Comparison of ENCODE assay signal across 19 mouse cellular contexts in the genomic region with DNA sequence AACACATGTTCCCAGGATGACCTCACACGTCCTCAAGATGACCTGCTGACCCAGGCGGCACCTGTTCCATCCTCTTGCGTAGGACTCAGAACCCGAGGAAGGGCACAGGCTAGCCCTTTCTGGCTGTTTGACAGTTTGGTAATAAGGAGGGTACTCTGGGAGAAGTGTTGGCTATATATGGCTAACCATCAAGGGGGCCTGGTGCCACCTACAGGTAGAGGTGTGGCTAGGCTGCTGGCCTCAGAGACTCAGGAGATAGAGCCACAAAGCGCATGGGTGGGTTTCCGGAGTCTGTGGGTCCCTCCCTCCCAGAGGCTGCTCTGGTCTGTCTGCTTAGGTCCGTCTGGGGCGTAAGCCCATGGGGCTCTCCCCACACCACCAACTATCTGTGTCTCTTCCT. TPM values are rescaled to one million over a fixed set of nuclear protein-coding genes. Genes with fewer than 3 reads are reported as not detected.
DNase-seq lines count a peak whose midpoint lies in the region; ATAC-seq and TF ChIP-seq lines count a peak whose summit lies in the region.
"Had no signal": no experiment of that assay in that cellular context is flagged by ENCODE, and none has a peak within 500 bp of the region (broad histone marks: within the 10 kb centered on the region; RNA-seq: fewer than 3 reads in every experiment).

No protein-coding gene starts in this region.

- TF ChIP-seq POLR2A in thymus, adult 2 months (IDR thresholded peaks at IDR 0.05; ENCODE audit: control insufficient read depth, extremely low read depth, insufficient read depth, low read length, poor library complexity): no peak

- TF ChIP-seq CTCF in kidney, postnatal 0 days (IDR thresholded peaks at IDR 0.05; ENCODE audit: low read depth): peak; percentile 53
- TF ChIP-seq CTCF in thymus, adult 2 months (IDR thresholded peaks at IDR 0.05; ENCODE audit: borderline replicate concordance, control insufficient read depth, extremely low read depth, insufficient read depth, low read length, poor library complexity): no peak

- H3K4me2 ChIP-seq in kidney, postnatal 0 days (ENCODE audit: low read length): no peak overlapping the region
- H3K4me2 ChIP-seq in embryonic facial prominence, embryonic 13.5 days: no peak overlapping the region
- H3K4me2 ChIP-seq in forebrain, embryonic 14.5 days (ENCODE audit: low read length): no peak overlapping the region
- H3K4me2 ChIP-seq: hindbrain, embryonic 14.5 days; limb, embryonic 12.5 days; neural tube, embryonic 12.5 days had no signal

- H3K27me3 ChIP-seq in kidney, postnatal 0 days (ENCODE audit: insufficient read depth, low read length): no peaks in the 10 kb centered on the region
- H3K27me3 ChIP-seq in thymus, adult 2 months (ENCODE audit: control insufficient read depth, insufficient read depth, low read length): no peaks in the 10 kb centered on the region
- no peaks in the 10 kb centered on the region for H3K27me3 ChIP-seq in embryonic facial prominence, embryonic 13.5 days
- no peaks in the 10 kb centered on the region for H3K27me3 ChIP-seq in forebrain, embryonic 14.5 days (replicated peaks; ENCODE audit: control insufficient read depth, insufficient read depth, low read length)
- H3K27me3 ChIP-seq: neural tube, embryonic 12.5 days had no signal

- peaks cover 58% of the 10 kb centered on the region for H3K4me1 ChIP-seq in kidney, postnatal 0 days (replicated peaks; ENCODE audit: insufficient read depth, low read length)
- peaks cover 34% of the 10 kb centered on the region for H3K4me1 ChIP-seq in thymus, adult 2 months (replicated peaks; ENCODE audit: control insufficient read depth, insufficient read depth, low read length)
- H3K4me1 ChIP-seq in embryonic facial prominence, embryonic 13.5 days: peaks cover 84% of the 10 kb centered on the region
- H3K4me1 ChIP-seq in forebrain, embryonic 14.5 days (ENCODE audit: control insufficient read depth, insufficient read depth, low read length): peaks cover 40% of the 10 kb centered on the region

- 0 out of 2 replicates have a peak, but pooled peaks cover 1% of the 10 kb centered on the region for H3K36me3 ChIP-seq in kidney, postnatal 0 days (ENCODE audit: insufficient read depth, low read length)
- no peaks in the 10 kb centered on the region for H3K36me3 ChIP-seq in thymus, adult 2 months (ENCODE audit: control insufficient read depth, insufficient read depth, low read length)
- no peaks in the 10 kb centered on the region for H3K36me3 ChIP-seq in embryonic facial prominence, embryonic 13.5 days
- H3K36me3 ChIP-seq in forebrain, embryonic 14.5 days (ENCODE audit: control insufficient read depth, insufficient read depth, low read length): no peaks in the 10 kb centered on the region
- H3K36me3 ChIP-seq: limb, embryonic 12.5 days; neural tube, embryonic 12.5 days had no signal

- WGBS in kidney, postnatal 0 days: 78% methylated on average over 8 of the region's 8 CpGs
- 56% methylated on average over 8 of the region's 8 CpGs for WGBS in thymus, adult 2 months
- 71% methylated on average over 8 of the region's 8 CpGs for WGBS in embryonic facial prominence, embryonic 13.5 days
- WGBS in forebrain, embryonic 14.5 days: 73% methylated on average over 8 of the region's 8 CpGs

- H3K27ac ChIP-seq in kidney, postnatal 0 days: peak overlapping the region; percentile 55; the same call in 1 of the 2 replicates
- H3K27ac ChIP-seq in thymus, adult 2 months (ENCODE audit: control insufficient read depth, insufficient read depth, low read length): no peak overlapping the region
- peak overlapping the region; percentile 33; the same call in 1 of the 2 replicates for H3K27ac ChIP-seq in embryonic facial prominence, embryonic 13.5 days
- no peak overlapping the region for H3K27ac ChIP-seq in forebrain, embryonic 14.5 days (ENCODE audit: low read depth, low read length)
- H3K27ac ChIP-seq: hindbrain, embryonic 14.5 days; macrophage; neural tube, embryonic 12.5 days had no signal

- no peak overlapping the region for H3K9ac ChIP-seq in kidney, postnatal 0 days (ENCODE audit: low read depth, low read length)
- no peak overlapping the region for H3K9ac ChIP-seq in embryonic facial prominence, embryonic 13.5 days
- H3K9ac ChIP-seq in forebrain, embryonic 14.5 days (ENCODE audit: low read length): no peak overlapping the region
- H3K9ac ChIP-seq: hindbrain, embryonic 14.5 days; limb, embryonic 12.5 days; neural tube, embryonic 12.5 days had no signal

- no peaks in the 10 kb centered on the region for H3K9me3 ChIP-seq in kidney, postnatal 0 days (replicated peaks; ENCODE audit: low read length)
- H3K9me3 ChIP-seq in embryonic facial prominence, embryonic 13.5 days: no peaks in the 10 kb centered on the region
- no peaks in the 10 kb centered on the region for H3K9me3 ChIP-seq in forebrain, embryonic 14.5 days (replicated peaks; ENCODE audit: control insufficient read depth, low read length)
- H3K9me3 ChIP-seq: limb, embryonic 12.5 days; neural tube, embryonic 12.5 days had no signal

- ATAC-seq in kidney, postnatal 0 days (replicated peaks; ENCODE audit: low FRiP score, low read depth): no peak
- ATAC-seq in embryonic facial prominence, embryonic 13.5 days (ENCODE audit: insufficient number of reproducible peaks, insufficient read depth, low FRiP score, low TSS enrichment, low read depth): no peak
- no peak for ATAC-seq in forebrain, embryonic 14.5 days
- ATAC-seq: midbrain, embryonic 16.5 days had no signal

- no peak overlapping the region for H3K4me3 ChIP-seq in kidney, postnatal 0 days (replicated peaks; ENCODE audit: low read depth, low read length)
- H3K4me3 ChIP-seq in thymus, adult 2 months (ENCODE audit: control insufficient read depth, insufficient read depth, low read length): no peak overlapping the region
- H3K4me3 ChIP-seq in embryonic facial prominence, embryonic 13.5 days: no peak overlapping the region
- H3K4me3 ChIP-seq in forebrain, embryonic 14.5 days (ENCODE audit: low read depth, low read length): no peak overlapping the region
- H3K4me3 ChIP-seq: limb, embryonic 12.5 days; neural tube, embryonic 12.5 days had no signal

- DNase-seq in kidney, postnatal 0 days (ENCODE audit: low spot score): no peak
- no peak for DNase-seq in kidney, postnatal 10 days
- peak; percentile 35 for DNase-seq in thymus, postnatal 14 days
- DNase-seq in thymus, adult 2 months: no peak
- no peak for DNase-seq in forebrain, embryonic 14.5 days (ENCODE audit: low spot score)
- no peak for DNase-seq in cerebellum, postnatal 10 days
- DNase-seq: adrenal gland, postnatal 10 days; cerebellum, adult 9-11 months; gastrocnemius, postnatal 25 days; kidney, adult 9 months; layer of hippocampus, postnatal 36 days; thymus, adult 18-20 months had no signal

RNA-seq across cellular contexts. Expression of gene Zbp1, which starts 28.0 kb away (rescaled TPM):
- polyA plus RNA-seq in kidney, postnatal 0 days (2015; fragmentation: Nextera tagmentation; extraction: Ambion mirVana): 1.3 and 1.7 TPM in 2 replicates
- 58.6 and 63.7 TPM in 2 replicates for polyA plus RNA-seq in thymus, adult 2 months (2012; rRNA removed)
- 0.13 TPM in 1 of 2 replicates, not detected in the other for polyA plus RNA-seq in embryonic facial prominence, embryonic 13.5 days (2015; fragmentation: Nextera tagmentation; extraction: Ambion mirVana)
- not detected in 2 replicates for polyA plus RNA-seq in forebrain, embryonic 14.5 days (2014; fragmentation: Nextera tagmentation; extraction: Ambion mirVana)
- polyA plus RNA-seq: heart, embryonic 14.5 days; limb, embryonic 12.5 days; midbrain, embryonic 16.5 days had no signal

RNA-seq across cellular contexts. Expression of gene Pmepa1, which starts 29.6 kb away (rescaled TPM):
- polyA plus RNA-seq in kidney, postnatal 0 days (2015; fragmentation: Nextera tagmentation; extraction: Ambion mirVana): 5.8 and 6.2 TPM in 2 replicates
- 68.7 and 70.3 TPM in 2 replicates for polyA plus RNA-seq in thymus, adult 2 months (2012; rRNA removed)
- polyA plus RNA-seq in embryonic facial prominence, embryonic 13.5 days (2015; fragmentation: Nextera tagmentation; extraction: Ambion mirVana): 6.3 and 7.3 TPM in 2 replicates
- 6.9 and 8.8 TPM in 2 replicates for polyA plus RNA-seq in forebrain, embryonic 14.5 days (2014; fragmentation: Nextera tagmentation; extraction: Ambion mirVana)

Comparison
In these comparisons a context has a peak if more than half of its experiments do, and no peak if none do; other contexts are left out.
1. H3K27ac ChIP-seq: peak in kidney, postnatal 0 days (single experiment) and embryonic facial prominence, embryonic 13.5 days (single experiment); none in thymus, adult 2 months (single experiment) and forebrain, embryonic 14.5 days (single experiment).
2. RNA of gene Zbp1, which starts 28.0 kb away (polyA plus RNA-seq): 58.6 to 63.7 TPM in thymus, adult 2 months; 1.3 to 1.7 TPM in kidney, postnatal 0 days, 0.13 TPM in embryonic facial prominence, embryonic 13.5 days and not detected in forebrain, embryonic 14.5 days; every median in the first group is over 10 times any median in the second.